Mouse (Mus musculus): ENCODE results near the gene Col9a2. TPM values are rescaled to one million over a fixed set of nuclear protein-coding genes. Genes with fewer than 3 reads are reported as not detected.

Gene Col9a2
- polyA plus RNA-seq, 1 experiment from 2014 or later, result 18.2 TPM

DNA sequence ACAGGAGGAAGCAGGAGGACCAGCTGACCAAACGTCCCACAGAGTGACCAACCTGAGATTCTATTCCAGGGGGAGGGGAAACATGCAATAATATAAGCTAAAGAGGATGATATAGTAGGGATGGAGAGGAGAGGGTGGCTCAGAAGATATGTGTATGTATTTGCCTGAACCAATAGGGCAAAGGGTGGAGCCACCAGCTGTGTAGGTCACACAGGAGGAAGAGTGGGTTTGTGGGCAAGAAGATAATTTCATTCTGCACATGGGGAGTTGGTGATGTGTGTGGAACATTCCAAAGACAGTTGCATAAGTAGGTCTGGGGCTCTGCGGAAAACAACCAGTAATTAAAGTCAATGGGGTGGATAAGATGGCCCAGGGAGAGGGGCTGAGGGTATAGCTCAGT lies 13.5 kb upstream of the Col9a2 start:
- Histone ChIP-seq H3K36me3 (replicated peaks) (no peaks in the 10 kb centered on the region), H3K27me3 (replicated peaks) (no peaks in the 10 kb centered on the region), H3K9me3 (no peaks in the 10 kb centered on the region), H3K27ac (no peak overlapping the region), H3K4me2 (no peak overlapping the region), H3K4me1 (no peaks in the 10 kb centered on the region), H3K4me3 (no peak overlapping the region), H3K9ac (no peak overlapping the region)
- ATAC-seq (replicated peaks), result no peak
- WGBS, result 66% methylated on average over 2 of the region's 2 CpGs

DNA sequence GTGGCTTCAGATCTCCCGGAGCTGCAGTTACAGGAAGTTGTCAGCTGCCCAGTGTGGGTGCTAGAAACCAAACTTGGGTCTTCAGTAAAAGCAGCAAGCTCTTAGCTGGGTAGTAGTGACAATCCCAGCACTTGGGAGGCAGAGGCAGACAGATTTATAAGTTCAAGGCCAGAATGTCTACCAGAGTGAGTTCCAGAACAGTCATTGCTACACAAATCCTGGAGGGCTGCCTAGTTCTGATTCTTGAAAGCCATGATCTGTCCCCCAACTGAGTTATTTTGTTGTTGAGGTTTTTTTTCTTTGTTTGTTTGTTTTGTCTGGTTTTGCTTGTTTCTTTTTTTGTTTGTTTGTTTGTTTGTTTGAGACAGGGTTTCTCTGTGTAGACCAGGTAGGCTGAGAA lies 11.0 kb upstream of the Col9a2 start:
- no peaks in the 10 kb centered on the region for H3K27me3 ChIP-seq (replicated peaks)
- H3K36me3 ChIP-seq (replicated peaks), result no peaks in the 10 kb centered on the region
- WGBS, result 86% methylated on average over 1 of the region's 1 CpGs
- no peak for ATAC-seq (replicated peaks)
- H3K4me3 ChIP-seq, result no peak overlapping the region
- no peak overlapping the region for H3K4me2 ChIP-seq
- no peak overlapping the region for H3K27ac ChIP-seq
- no peak overlapping the region for H3K9ac ChIP-seq
- H3K9me3 ChIP-seq, result no peaks in the 10 kb centered on the region
- no peaks in the 10 kb centered on the region for H3K4me1 ChIP-seq

DNA sequence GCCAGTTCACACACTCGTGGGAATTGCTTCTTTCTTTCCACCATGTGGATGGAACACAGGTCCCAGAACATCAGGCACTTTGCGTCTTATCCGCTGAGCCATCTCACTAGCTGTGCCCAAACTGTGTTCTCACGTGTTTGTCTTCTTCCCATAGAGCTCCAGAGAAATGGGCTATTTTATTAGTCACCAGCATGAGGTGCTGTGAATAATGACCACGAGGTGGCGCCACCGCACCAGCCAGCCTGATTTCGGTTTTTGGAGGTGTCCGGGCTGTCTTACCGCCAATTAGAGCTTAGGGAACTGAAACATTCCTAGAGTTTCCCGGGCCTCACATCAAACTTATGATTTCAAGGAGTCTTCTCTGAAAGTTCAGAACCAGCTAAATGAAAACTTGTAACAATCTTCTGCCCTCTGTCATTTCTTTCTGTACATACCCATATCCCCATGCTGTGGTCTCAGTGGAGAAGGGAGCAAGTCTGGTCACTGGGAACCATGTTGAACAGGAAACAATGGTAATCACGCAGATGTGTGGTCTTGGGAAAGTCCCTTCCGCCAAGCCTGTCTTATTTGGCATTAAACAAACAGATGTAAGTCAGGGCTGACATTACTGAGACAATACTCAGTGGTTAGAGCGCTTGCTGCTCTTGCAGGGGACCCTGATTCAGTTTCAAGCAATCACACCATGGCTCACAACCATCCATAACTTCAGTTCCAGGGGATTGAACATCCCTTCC lies 10.4 kb upstream of the Col9a2 start:
- no peak overlapping the region for H3K4me2 ChIP-seq
- H3K27ac ChIP-seq, result no peak overlapping the region
- no peak overlapping the region for H3K9ac ChIP-seq
- no peaks in the 10 kb centered on the region for H3K4me1 ChIP-seq
- no peak overlapping the region for H3K4me3 ChIP-seq
- no peaks in the 10 kb centered on the region for H3K36me3 ChIP-seq (replicated peaks)
- H3K9me3 ChIP-seq, result no peaks in the 10 kb centered on the region
- H3K27me3 ChIP-seq (replicated peaks), result no peaks in the 10 kb centered on the region
- ATAC-seq (replicated peaks), result no peak
- 25% methylated on average over 14 of the region's 14 CpGs for WGBS

DNA sequence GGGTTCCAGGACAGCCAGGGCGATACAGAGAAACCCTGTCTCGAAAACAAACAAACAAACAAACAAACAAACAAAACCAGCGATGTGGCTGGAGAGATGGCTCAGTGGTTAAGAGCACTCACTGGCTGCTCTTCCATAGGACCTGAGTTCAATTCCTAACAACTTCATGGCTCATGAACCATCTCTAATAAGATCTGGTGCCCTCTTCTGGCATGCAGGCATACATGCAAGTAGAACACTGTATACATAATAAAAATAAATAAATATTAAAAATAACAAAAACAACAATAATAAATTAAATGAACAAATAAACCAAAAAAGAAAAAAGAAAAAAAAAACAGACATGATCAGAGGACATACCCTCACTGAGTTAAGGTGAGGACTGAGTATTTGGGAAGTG lies 9.6 kb upstream of the Col9a2 start:
- Histone ChIP-seq H3K36me3 (replicated peaks) (no peaks in the 10 kb centered on the region), H3K9ac (no peak overlapping the region), H3K4me1 (no peaks in the 10 kb centered on the region), H3K27ac (no peak overlapping the region), H3K9me3 (no peaks in the 10 kb centered on the region), H3K4me2 (no peak overlapping the region), H3K4me3 (no peak overlapping the region), H3K27me3 (replicated peaks) (no peaks in the 10 kb centered on the region)
- no peak for ATAC-seq (replicated peaks)
- 84% methylated on average over 3 of the region's 3 CpGs for WGBS

DNA sequence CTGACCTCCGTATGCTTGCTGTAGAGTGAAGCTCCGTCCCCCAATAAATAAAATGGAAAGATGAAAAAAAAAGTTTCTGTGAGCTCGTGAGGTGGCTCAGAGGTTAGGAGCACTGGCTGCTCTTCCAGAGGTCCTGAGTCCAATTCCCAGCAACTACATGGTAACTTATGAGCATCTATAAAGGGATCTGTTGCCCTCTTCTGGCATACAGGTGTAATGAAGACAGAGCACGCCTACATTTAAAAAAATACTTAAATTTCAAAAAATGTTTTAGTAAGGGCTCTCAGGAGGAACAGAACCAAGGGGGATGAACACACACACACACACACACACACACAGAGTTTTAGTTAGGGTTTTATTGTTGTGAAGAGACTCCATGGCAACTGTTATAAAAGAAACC lies 7.7 kb upstream of the Col9a2 start:
- Histone ChIP-seq H3K4me3 (no peak overlapping the region), H3K9ac (no peak overlapping the region), H3K36me3 (replicated peaks) (no peaks in the 10 kb centered on the region), H3K4me2 (no peak overlapping the region), H3K9me3 (no peaks in the 10 kb centered on the region), H3K27me3 (replicated peaks) (no peaks in the 10 kb centered on the region), H3K27ac (no peak overlapping the region), H3K4me1 (no peaks in the 10 kb centered on the region)
- no peak for ATAC-seq (replicated peaks)
- 55% methylated on average over 4 of the region's 4 CpGs for WGBS

DNA sequence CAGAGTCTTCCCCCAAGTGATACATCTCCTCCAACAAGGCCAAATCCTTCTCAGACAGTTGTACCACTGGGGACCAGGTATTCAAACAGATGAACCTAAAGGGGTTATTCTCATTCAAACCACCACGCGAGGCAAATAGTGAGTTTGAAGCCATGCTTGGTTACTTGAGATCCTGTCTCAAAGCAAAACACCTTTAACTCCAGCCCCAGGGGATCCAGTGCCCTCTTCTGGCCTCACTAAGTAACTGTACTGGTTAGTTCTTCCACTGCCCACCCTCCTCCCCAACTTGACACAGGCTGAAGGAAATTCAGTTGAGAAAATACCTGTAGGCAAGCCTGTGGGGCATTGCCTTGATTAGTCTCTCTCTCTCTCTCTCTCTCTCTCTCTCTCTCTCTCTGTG lies 6.2 kb upstream of the Col9a2 start:
- ATAC-seq (replicated peaks), result no peak
- H3K9me3 ChIP-seq, result no peaks in the 10 kb centered on the region

DNA sequence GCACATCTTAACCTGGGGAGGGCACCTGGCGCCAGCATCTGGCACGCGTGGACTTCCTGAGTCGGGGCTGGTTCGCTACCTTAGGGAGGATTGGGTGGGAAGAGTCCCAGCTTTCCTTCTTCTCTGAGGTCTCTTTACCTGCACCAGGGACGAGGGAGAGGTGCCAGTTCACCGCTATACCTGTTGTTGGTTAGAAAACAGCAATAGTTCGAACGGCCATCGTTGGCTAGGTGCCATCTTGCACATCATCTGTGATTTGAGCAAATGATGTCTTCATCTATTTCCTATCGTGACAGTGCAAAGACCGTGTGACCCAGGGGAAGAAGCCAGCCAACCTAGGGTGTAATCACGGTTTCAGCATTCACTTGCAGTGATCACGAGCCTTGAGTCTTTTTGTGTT lies 1.1 kb downstream of the Col9a2 start:
- no peak overlapping the region for H3K9ac ChIP-seq
- H3K4me3 ChIP-seq, result peak overlapping the region; percentile 43
- H3K36me3 ChIP-seq (replicated peaks), result no peaks in the 10 kb centered on the region
- H3K27ac ChIP-seq, result 0 out of 2 replicates have a peak overlapping the region, but pooled peaks have one; percentile 48
- no peaks in the 10 kb centered on the region for H3K9me3 ChIP-seq
- H3K4me2 ChIP-seq, result peak overlapping the region; percentile 66
- 55% methylated on average over 14 of the region's 14 CpGs for WGBS
- H3K27me3 ChIP-seq (replicated peaks), result peaks cover 4% of the 10 kb centered on the region; the same call in 1 of the 2 replicates
- peaks cover 16% of the 10 kb centered on the region for H3K4me1 ChIP-seq
- no peak; the same call in 1 of the 2 replicates for ATAC-seq (replicated peaks)

More for the DNA sequence above, 6.2 kb upstream of the Col9a2 start:
- no peak overlapping the region for H3K4me2 ChIP-seq
- no peak overlapping the region for H3K9ac ChIP-seq
- no peak overlapping the region for H3K4me3 ChIP-seq
- no peaks in the 10 kb centered on the region for H3K36me3 ChIP-seq (replicated peaks)
- H3K4me1 ChIP-seq, result no peaks in the 10 kb centered on the region
- WGBS, result 85% methylated on average over 2 of the region's 2 CpGs
- H3K27ac ChIP-seq, result no peak overlapping the region
- H3K27me3 ChIP-seq (replicated peaks), result no peaks in the 10 kb centered on the region

DNA sequence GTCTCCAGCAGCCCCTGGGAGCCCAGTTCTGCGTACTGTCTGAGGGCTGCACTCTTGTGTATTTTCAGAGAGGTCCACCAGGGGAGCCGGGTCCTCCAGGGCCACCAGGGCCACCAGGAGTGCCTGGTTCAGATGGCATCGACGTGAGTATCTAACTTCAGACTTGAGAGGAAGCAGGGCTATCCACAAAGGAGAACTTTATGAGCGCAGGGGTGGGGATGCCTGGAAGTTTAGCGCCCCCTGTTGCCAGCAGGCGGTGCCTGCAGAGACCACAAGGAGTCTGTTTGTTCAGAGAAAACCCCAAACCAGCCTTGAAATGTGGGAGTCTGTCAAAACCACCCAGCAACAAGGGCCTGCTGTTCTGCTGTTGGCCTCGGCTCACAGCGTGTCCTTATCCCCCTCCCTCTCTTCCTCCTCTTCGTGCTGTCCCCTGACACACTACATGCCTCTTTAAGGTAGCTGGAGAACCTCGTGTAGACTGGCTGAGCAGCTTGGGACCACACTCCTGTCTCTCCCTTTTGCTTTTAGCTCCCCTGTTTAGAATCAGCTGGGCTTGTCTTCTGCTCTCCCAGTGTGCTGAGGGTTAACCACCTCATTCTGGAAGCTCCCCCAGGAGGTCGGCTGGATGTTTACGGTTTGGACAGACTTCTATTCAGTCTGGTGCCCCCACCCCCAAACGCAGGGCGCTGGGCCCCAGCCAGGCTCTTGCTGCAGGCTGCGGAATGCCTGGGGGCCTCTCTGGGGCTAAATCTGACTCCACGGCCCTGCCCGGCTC lies 1.9 kb downstream of the Col9a2 start:
- peak; percentile 55 for ATAC-seq (replicated peaks)
- H3K4me3 ChIP-seq, result no peak overlapping the region
- peaks cover 16% of the 10 kb centered on the region for H3K4me1 ChIP-seq
- H3K4me2 ChIP-seq, result peak overlapping the region; percentile 20; the same call in 1 of the 2 replicates
- H3K27me3 ChIP-seq (replicated peaks), result peaks cover 4% of the 10 kb centered on the region; the same call in 1 of the 2 replicates
- no peak overlapping the region for H3K9ac ChIP-seq
- WGBS, result 7% methylated on average over 18 of the region's 18 CpGs
- H3K36me3 ChIP-seq (replicated peaks), result no peaks in the 10 kb centered on the region
- peak overlapping the region; percentile 48 for H3K27ac ChIP-seq
- H3K9me3 ChIP-seq, result no peaks in the 10 kb centered on the region

DNA sequence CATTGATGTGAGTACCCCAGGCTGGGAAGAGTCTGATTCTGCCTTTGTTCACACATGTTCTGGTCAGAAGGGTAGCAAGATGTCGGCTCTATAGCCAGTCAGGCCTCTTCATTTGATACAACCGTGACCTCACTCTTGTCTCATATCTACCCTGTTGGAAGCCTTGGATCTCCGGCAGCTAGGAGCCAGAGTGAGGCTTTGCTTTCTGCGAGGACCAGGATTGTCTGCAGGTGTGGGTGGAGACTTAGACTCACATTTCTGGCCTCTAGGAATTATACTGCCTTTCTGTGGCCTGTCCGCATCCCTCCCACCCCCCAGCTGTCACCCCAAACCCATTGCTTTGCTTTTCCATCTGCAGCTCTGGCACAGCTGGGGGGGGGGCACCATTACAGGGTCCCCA lies 3.3 kb downstream of the Col9a2 start:
- no peak overlapping the region for H3K9ac ChIP-seq
- H3K4me3 ChIP-seq, result no peak overlapping the region
- H3K4me1 ChIP-seq, result peaks cover 16% of the 10 kb centered on the region
- H3K36me3 ChIP-seq (replicated peaks), result no peaks in the 10 kb centered on the region
- H3K27me3 ChIP-seq (replicated peaks), result peaks cover 4% of the 10 kb centered on the region; the same call in 1 of the 2 replicates
- no peak overlapping the region for H3K27ac ChIP-seq
- H3K4me2 ChIP-seq, result no peak overlapping the region
- 52% methylated on average over 5 of the region's 5 CpGs for WGBS
- ATAC-seq (replicated peaks), result no peak
- H3K9me3 ChIP-seq, result no peaks in the 10 kb centered on the region

DNA sequence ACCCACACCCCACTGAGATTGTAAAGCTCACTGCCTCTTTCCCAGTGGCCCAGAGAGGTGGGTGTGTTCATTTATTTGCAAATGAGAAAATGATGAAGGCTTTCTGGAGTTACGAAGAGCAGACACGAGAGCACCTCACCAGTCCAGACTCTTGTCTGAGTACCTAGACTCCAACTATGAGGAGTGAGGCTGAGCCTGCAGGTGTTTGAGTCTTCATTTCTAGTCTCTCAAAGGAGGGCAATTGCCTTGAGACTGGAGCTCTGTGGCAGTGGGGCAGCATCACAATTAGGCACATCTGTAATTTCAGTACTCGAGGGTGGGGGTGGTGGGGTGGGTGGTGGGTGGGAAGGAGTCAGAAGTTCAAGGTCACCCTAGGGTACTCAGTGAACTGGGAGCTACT lies 3.8 kb downstream of the Col9a2 start:
- H3K4me3 ChIP-seq, result no peak overlapping the region
- WGBS, result 71% methylated on average over 3 of the region's 3 CpGs
- ATAC-seq (replicated peaks), result no peak
- H3K9ac ChIP-seq, result no peak overlapping the region
- H3K27me3 ChIP-seq (replicated peaks), result peaks cover 4% of the 10 kb centered on the region; the same call in 1 of the 2 replicates
- H3K4me2 ChIP-seq, result no peak overlapping the region
- H3K36me3 ChIP-seq (replicated peaks), result no peaks in the 10 kb centered on the region
- no peaks in the 10 kb centered on the region for H3K9me3 ChIP-seq
- peaks cover 16% of the 10 kb centered on the region for H3K4me1 ChIP-seq
- H3K27ac ChIP-seq, result no peak overlapping the region

DNA sequence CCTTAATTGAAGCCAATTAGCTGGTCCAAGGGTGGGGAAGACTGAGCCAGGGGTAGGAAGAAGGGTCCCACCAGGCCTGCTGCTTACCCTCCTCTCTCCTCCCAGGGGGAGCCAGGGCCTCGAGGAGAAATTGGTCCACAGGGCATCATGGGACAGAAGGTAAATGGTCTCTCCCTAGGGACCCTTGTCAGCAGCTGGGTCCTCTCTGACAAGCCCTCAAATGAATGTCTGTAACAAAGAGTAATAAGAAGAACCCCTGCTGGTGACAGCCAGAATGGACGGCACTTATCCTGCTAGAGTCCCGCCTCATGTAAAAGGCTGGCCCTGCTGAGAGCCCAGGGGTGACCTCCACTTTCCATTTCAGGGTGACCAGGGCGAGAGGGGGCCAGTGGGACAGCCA lies 12.7 kb downstream of the Col9a2 start:
- no peak overlapping the region for H3K4me3 ChIP-seq
- peaks cover 7% of the 10 kb centered on the region; the same call in 1 of the 2 replicates for H3K27me3 ChIP-seq (replicated peaks)
- H3K9ac ChIP-seq, result no peak overlapping the region
- no peak overlapping the region for H3K4me2 ChIP-seq
- WGBS, result 25% methylated on average over 4 of the region's 4 CpGs
- no peak overlapping the region for H3K27ac ChIP-seq
- no peak for ATAC-seq (replicated peaks)
- H3K4me1 ChIP-seq, result peaks cover 7% of the 10 kb centered on the region; the same call in 1 of the 2 replicates
- H3K9me3 ChIP-seq, result no peaks in the 10 kb centered on the region
- H3K36me3 ChIP-seq (replicated peaks), result no peaks in the 10 kb centered on the region

DNA sequence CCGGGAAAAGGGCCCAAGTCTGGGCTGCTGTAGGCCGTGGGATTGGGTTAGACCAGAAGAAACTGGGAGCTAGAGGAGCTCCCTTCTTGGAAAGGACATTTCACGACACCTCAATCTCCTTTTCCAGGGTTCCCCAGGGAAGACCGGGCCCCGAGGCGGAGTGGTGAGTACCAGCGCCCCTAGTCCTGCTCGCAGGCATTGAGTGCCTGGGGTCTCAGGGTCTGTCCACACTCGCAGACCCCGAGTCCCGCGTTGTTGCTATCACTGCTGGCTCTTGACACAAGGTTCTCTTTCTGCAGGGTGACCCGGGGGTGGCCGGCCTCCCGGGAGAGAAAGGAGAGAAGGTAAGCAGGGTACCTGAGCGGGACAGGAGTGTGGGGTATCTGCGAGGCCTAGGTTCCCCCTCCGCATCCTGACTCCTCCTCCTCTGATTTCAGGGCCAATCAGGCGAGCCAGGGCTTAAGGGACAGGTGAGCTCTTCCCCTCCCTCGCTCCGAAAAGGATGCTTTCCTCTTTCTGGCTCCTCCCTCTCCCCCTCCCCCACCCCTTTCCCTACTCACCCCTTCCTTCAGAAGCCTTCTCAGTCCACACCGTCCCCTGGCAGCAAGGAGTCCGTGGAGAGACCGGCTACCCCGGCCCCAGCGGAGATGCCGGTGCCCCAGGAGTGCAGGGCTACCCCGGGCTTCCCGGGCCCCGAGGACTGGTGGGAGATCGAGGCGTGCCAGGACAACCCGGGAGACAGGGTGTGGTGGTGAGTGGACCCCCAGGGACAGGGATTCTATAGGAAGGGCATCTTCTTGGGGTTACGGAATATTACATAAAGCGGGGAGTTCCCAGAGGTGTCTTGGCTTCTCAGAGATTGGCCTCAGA lies 13.5 kb downstream of the Col9a2 start:
- Histone ChIP-seq H3K4me1 (peaks cover 7% of the 10 kb centered on the region; the same call in 1 of the 2 replicates), H3K27me3 (replicated peaks) (peaks cover 7% of the 10 kb centered on the region; the same call in 1 of the 2 replicates), H3K9me3 (no peaks in the 10 kb centered on the region), H3K4me2 (peak overlapping the region; percentile 49), H3K9ac (0 out of 2 replicates have a peak overlapping the region, but pooled peaks have one; percentile 35), H3K27ac (no peak overlapping the region), H3K36me3 (replicated peaks) (no peaks in the 10 kb centered on the region), H3K4me3 (peak overlapping the region; percentile 34)
- peak; percentile 83 for ATAC-seq (replicated peaks)
- WGBS, result 9% methylated on average over 35 of the region's 35 CpGs
